Mouse (Mus musculus) gastrocnemius, postnatal 14 days (tissue): ENCODE measurements around the gene 1700037H04Rik. TPM values are rescaled to one million over a fixed set of nuclear protein-coding genes. Genes with fewer than 3 reads are reported as not detected.

Experiments
- DNase-seq: peaks from one replicate; pipeline ENCODE4 v3.0.0; 2021; ENCODE audit warnings: mixed read lengths
- intact Hi-C: fragments of 180-260 bp; cut with DNase I; formaldehyde crosslinking; loops from one replicate; pipeline ENCODE4 v1.15.1; 2025; ENCODE audit warnings: low total_unique reads
- total RNA-seq, 2 experiments: library from RNA; stranded (reverse); gene quantifications; 2 replicates each; pipeline ENCODE4 v1.2.3; 2021

The 1700037H04Rik gene
- total RNA-seq, 2 experiments from 2014 or later = 5.8 to 6.2 TPM

GRCm38 (mm10) chr2:131154036-131154435, 5.8 kb downstream of the 1700037H04Rik start:
- intact Hi-C loops = no loop called here
- DNase-seq = no peak

GRCm38 (mm10) chr2:131152166-131152730, 7.6 kb downstream of the 1700037H04Rik start:
- intact Hi-C loops = no loop called here

GRCm38 (mm10) chr2:131149254-131149578, 10.7 kb downstream of the 1700037H04Rik start:
- DNase-seq = no peak
- intact Hi-C loops = no loop called here

More at GRCm38 (mm10) chr2:131152166-131152730, 7.6 kb downstream of the 1700037H04Rik start:
- DNase-seq = no peak

- intact Hi-C loops = no loop called here
- no peak for DNase-seq
Measured at GRCm38 (mm10) chr2:131148353-131149253, 11.3 kb downstream of the 1700037H04Rik start.

- DNase-seq = no peak
- intact Hi-C loops = no loop called here
Measured at GRCm38 (mm10) chr2:131147043-131147365, 12.9 kb downstream of the 1700037H04Rik start.

DNA sequence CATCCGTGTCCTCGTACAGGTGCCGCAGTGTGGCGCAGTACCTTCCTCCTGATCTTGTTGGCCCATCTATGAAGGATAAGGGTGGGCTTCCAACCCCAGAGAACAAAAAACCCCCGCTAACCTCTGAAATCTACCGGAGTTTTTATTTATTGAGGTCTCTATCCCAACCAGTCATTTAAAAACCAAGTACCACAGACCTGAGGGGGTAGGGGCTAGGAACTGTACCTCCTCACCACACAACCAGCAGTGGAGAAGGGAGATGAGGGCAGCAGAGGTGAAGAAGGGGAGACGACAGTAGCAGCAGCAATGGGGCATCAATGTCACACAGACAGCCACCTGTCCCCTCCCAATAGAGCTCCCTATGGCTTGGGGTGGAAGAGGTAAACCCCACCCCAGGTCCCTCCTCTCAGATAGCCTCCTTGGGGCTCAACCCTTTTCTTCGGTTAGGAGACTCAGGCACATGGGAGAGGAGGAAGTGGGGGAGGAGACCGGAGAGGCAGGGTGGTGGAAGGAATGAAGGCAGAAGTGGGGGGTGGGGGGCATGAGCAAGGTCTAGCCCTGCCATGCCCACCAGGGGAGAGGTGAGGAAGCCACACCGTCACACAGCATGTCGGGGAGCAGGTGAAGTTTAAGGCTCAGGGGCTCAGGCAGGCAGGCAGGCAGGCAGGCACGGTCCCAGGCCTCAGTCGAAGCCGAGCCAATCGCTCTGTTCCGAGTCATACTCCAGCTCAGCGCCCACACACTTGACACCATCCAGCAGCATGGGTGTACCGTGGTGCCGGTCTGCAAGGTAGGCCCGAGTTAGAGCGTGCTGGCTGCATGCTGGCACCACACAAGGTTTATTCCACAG, 13.5 kb downstream of the 1700037H04Rik start:
- DNase-seq = no peak
- intact Hi-C loops = no loop called here

DNA sequence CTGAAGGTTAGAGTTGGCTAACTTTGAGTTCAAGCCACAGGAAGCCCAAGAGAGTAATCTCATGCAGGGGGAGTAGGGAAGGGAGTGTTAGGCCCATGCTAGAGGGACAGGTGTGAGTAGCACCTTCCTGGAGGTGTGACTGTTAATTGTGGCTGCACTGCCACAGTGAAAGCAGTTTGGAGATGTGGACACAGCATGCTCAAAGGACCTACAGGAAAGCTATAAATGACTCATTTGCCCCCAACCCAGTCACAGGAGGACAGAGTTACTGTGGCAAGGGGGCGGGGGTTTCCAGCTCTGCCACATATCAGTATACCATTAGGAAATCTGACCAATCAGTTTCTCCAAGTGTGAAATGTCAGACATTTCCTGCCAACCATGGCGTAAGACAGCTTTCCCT, 14.3 kb downstream of the 1700037H04Rik start:
- no peak for DNase-seq
- intact Hi-C loops = no loop called here

DNA sequence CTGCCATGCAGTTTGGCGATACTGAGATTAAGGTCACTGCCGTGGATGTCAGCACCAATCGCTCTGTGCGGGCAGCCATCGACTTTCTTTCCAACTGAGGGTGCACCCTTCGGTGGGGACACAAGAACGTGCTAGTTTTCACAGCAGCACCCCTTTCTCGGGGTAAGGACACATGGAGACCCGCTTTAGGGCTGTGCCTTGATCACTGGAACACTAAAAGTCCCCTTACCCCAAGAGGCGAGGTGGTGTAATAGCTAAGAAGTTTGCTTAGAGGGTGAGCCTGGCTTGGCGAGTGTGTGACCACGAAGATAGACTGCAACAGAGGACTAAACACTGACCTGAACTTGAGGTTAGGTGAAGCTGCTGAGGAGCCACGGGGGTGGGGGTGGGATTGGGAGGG, 14.8 kb downstream of the 1700037H04Rik start:
- DNase-seq = no peak
- intact Hi-C loops = no loop called here

DNA sequence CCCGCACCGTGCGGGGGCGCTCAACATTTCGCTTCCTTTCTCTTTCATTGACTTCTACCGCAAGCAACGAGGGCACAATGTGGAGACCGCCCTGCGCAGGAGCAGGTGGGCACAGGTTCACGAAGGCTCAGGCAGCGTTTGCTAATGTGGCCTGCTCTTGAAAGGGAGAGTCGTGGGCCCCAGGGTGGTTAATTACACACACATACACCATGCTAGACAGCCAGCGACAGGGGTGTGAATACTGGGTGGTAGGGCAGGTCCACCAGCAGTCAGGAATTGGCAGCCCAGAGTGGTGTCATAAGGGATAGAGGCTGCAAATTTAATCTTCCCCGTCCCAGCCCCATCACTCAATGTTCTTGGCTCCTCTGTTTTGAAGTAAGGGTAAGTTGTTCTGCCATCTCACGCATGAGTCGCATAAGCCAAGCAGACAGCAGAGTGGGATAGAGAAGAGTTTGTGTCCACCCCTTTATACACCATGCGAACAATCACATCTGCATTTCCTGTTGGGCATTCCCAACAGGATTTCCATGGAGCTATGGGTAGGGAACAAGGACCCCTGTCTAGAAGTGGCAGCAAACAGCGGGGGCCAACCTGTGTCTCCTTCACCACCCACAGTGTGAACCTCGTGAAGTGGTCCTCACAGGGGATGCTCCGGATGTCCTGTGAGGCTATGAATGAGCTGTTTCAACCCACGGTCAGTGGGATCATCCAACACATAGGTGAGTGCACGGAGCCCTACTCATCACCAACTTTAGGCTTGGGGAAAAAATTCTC, 16.7 kb downstream of the 1700037H04Rik start:
- no peak for DNase-seq
- intact Hi-C loops = loop anchor here (5.0 kb wide), 1 partner anchor 46 kb away; no protein-coding TSS in a partner anchor

DNA sequence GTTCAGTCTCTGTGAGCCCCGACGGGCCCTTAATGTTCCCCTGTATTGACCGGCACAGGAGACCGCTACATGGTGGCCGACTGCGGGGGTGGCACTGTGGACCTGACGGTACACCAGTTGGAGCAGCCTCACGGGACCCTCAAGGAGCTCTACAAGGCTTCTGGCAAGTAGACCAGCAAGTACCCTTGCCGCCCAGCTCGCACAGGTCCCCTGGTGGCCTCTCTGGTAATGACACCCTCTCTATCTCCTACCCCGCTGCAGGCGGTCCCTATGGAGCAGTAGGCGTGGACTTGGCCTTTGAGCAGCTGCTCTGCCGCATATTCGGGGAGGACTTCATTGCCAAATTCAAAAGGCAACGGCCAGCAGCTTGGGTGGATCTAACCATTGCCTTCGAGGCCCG, 17.3 kb downstream of the 1700037H04Rik start:
- intact Hi-C loops = loop anchor here (5.0 kb wide), 1 partner anchor 45 kb away; no protein-coding TSS in a partner anchor
- peak; percentile 88 for DNase-seq

- DNase-seq = no peak
- intact Hi-C loops = loop anchor here (5.0 kb wide), 1 partner anchor 44 kb away; no protein-coding TSS in a partner anchor
Measured at GRCm38 (mm10) chr2:131141336-131141986, 18.4 kb downstream of the 1700037H04Rik start.

DNA sequence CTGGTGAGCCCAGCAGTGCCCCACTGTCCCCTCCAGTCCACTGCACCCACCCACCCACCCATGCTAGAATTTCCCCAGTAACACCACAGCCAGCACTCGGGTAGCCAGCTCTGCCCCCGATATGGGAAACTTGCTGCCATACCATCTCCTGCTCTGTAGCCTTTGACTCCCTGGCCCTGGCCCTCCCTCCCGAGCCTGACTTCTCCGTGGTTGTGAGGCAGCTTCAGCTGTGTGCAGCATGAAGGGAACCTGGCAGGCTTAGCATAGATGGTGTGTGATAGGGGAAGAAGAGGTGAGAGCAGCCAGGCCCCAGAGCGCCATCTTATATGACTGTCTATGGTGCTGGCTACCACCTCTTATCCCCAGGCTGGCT, 19.4 kb downstream of the 1700037H04Rik start:
- intact Hi-C loops = loop anchor here (5.0 kb wide), 1 partner anchor 43 kb away; no protein-coding TSS in a partner anchor
- no peak for DNase-seq

GRCm38 (mm10) chr2:131139886-131140532, 19.9 kb downstream of the 1700037H04Rik start:
- intact Hi-C loops = loop anchor here (5.0 kb wide), 1 partner anchor 43 kb away; no protein-coding TSS in a partner anchor

GRCm38 (mm10) chr2:131139287-131139686, 20.6 kb downstream of the 1700037H04Rik start:
- no peak for DNase-seq
- intact Hi-C loops = no loop called here

More at GRCm38 (mm10) chr2:131139886-131140532, 19.9 kb downstream of the 1700037H04Rik start:
- no peak for DNase-seq

GRCm38 (mm10) chr2:131138760-131139159, 21.1 kb downstream of the 1700037H04Rik start:
- intact Hi-C loops = no loop called here
- DNase-seq = no peak

- intact Hi-C loops = no loop called here
- no peak for DNase-seq
Measured at GRCm38 (mm10) chr2:131138296-131138695, 21.6 kb downstream of the 1700037H04Rik start.

GRCm38 (mm10) chr2:131135521-131136139, 24.3 kb downstream of the 1700037H04Rik start:
- no peak for DNase-seq
- intact Hi-C loops = no loop called here
